Mouse (Mus musculus) G1E (cell line): Measurements from ENCODE around the gene Actr8. TPM values are rescaled to one million over a fixed set of nuclear protein-coding genes. Genes with fewer than 3 reads are reported as not detected.
A peak's percentile ranks its signal among the peaks of the same experiment; 100 is the strongest.

Source experiments
- ATAC-seq: 2 replicates; pipeline ENCODE4 v1.8.0; 2016; ENCODE audit warnings: mild to moderate bottlenecking; ENCODE audit not compliant: insufficient number of reproducible peaks, poor library complexity, low FRiP score, severe bottlenecking; ENCODE audit errors: extremely low read depth
- DNase-seq: peaks from one replicate; pipeline ENCODE4 v3.0.0; 2012; ENCODE audit warnings: low spot score
- H3K27me3 ChIP-seq: 2 replicates; pipeline ENCODE4 v1.6.1; 2012; ENCODE audit warnings: mild to moderate bottlenecking, low read length, inconsistent platforms; ENCODE audit not compliant: insufficient read depth
- H3K36me3 ChIP-seq: replicated peaks from 2 replicates; pipeline ENCODE3; 2012; ENCODE audit warnings: mild to moderate bottlenecking, inconsistent platforms
- H3K4me1 ChIP-seq: 2 replicates; pipeline ENCODE4 v1.6.1; 2012; ENCODE audit warnings: low read depth, low read length, inconsistent platforms, mixed read lengths; ENCODE audit not compliant: insufficient read depth
- H3K4me3 ChIP-seq: 2 replicates; pipeline ENCODE4 v1.5.1; 2012; ENCODE audit warnings: low read depth, mild to moderate bottlenecking, inconsistent platforms, low read length, moderate library complexity, mixed read lengths
- H3K9me3 ChIP-seq: replicated peaks from 2 replicates; pipeline ENCODE4 v1.6.1; 2012; ENCODE audit warnings: inconsistent platforms
- CTCF ChIP-seq: IDR thresholded peaks from 2 replicates; pipeline ENCODE4 v1.5.1; 2012; ENCODE audit warnings: low read depth, low read length, inconsistent platforms, mixed read lengths
- GATA1 ChIP-seq: IDR thresholded peaks from 2 replicates; pipeline ENCODE4 v1.6.1; 2012; ENCODE audit warnings: borderline replicate concordance, low read length, inconsistent platforms, mixed read lengths
- GATA2 ChIP-seq: IDR thresholded peaks from 2 replicates; pipeline ENCODE4 v1.6.1; 2012; ENCODE audit warnings: low read depth, low read length, inconsistent platforms, borderline replicate concordance
- POLR2AphosphoS5 ChIP-seq: IDR thresholded peaks from 2 replicates; pipeline ENCODE4 v1.6.1; 2012; ENCODE audit warnings: low read depth, low read length, inconsistent platforms; ENCODE audit not compliant: insufficient replicate concordance
- TAL1 ChIP-seq: conservative IDR thresholded peaks from 2 replicates; pipeline ENCODE4 v1.6.1; 2012; ENCODE audit warnings: low read depth, low read length, inconsistent platforms, mixed read lengths
- polyA plus RNA-seq: library from polyadenylated mRNA; stranded (reverse); fragments of >175 nt; gene quantifications from 2 replicates; pipeline ENCODE4 v1.2.3, GENCODE M21; 2012
- total RNA-seq, 2 experiments: library from RNA; stranded (forward) in 1 of 2; stranded (reverse) in 1 of 2; fragments of 200-1000 nt in 1 of 2; fragments of >200 nt in 1 of 2; fragmentation: Nextera tagmentation in 1 of 2; gene quantifications; 2 replicates each; pipeline ENCODE4 v1.2.3; 2014 to 2017

The Actr8 gene
- total RNA-seq (2014; fragmentation: Nextera tagmentation) (39.9 and 46.2 TPM in 2 replicates), total RNA-seq (2017) (45.8 and 53.0 TPM in 2 replicates), polyA plus RNA-seq (34.9 and 39.0 TPM in 2 replicates)

- no peak for TF ChIP-seq GATA2
- TF ChIP-seq GATA1 = no peak
- TF ChIP-seq TAL1 = no peak
- no peak for TF ChIP-seq POLR2AphosphoS5
- no peak for TF ChIP-seq CTCF
- Histone ChIP-seq H3K27me3 (no peaks in the 10 kb centered on the region), H3K36me3 (peaks cover 71% of the 10 kb centered on the region), H3K4me3 (peak within 1 kb of the TSS; percentile 96), H3K4me1 (peaks cover 22% of the 10 kb centered on the region), H3K9me3 (no peaks in the 10 kb centered on the region)
- ATAC-seq (peak; percentile 93), DNase-seq (peak; percentile 84)
Observed at GRCm38 (mm10) chr14:29978254-29979204, at the start of gene Actr8. TSS of gene Actr8 (plus strand) at chr14:29978337.

GRCm38 (mm10) chr14:29928966-29929365 lies 49.2 kb upstream of the Actr8 start:
- ATAC-seq = no peak
- H3K4me1 ChIP-seq = no peaks in the 10 kb centered on the region
- H3K9me3 ChIP-seq = no peaks in the 10 kb centered on the region
- TF ChIP-seq CTCF = no peak
- no peak for TF ChIP-seq GATA1
- TF ChIP-seq GATA2 = no peak
- TF ChIP-seq POLR2AphosphoS5 = no peak
- TF ChIP-seq TAL1 = no peak
- H3K36me3 ChIP-seq = no peaks in the 10 kb centered on the region
- DNase-seq = no peak
- H3K4me3 ChIP-seq = no peak overlapping the region
- no peaks in the 10 kb centered on the region for H3K27me3 ChIP-seq

- Histone ChIP-seq H3K9me3 (no peaks in the 10 kb centered on the region), H3K27me3 (no peaks in the 10 kb centered on the region), H3K4me3 (no peak overlapping the region), H3K4me1 (peaks cover 7% of the 10 kb centered on the region), H3K36me3 (no peaks in the 10 kb centered on the region)
- no peak for DNase-seq
- TF ChIP-seq GATA2 = no peak
- TF ChIP-seq GATA1 = no peak
- no peak for TF ChIP-seq CTCF
- no peak for TF ChIP-seq POLR2AphosphoS5
- no peak for TF ChIP-seq TAL1
- ATAC-seq = no peak
Observed at GRCm38 (mm10) chr14:29935516-29935915, 42.6 kb upstream of the Actr8 start.

GRCm38 (mm10) chr14:29937466-29937865 lies 40.7 kb upstream of the Actr8 start:
- ATAC-seq (no peak), DNase-seq (no peak)
- no peak for TF ChIP-seq GATA2
- no peak for TF ChIP-seq TAL1
- TF ChIP-seq CTCF = no peak
- no peak for TF ChIP-seq POLR2AphosphoS5

GRCm38 (mm10) chr14:29939600-29940312 lies 38.4 kb upstream of the Actr8 start:
- no peak overlapping the region for H3K4me3 ChIP-seq
- DNase-seq (no peak), ATAC-seq (no peak)
- H3K4me1 ChIP-seq = peaks cover 7% of the 10 kb centered on the region
- no peak for TF ChIP-seq POLR2AphosphoS5
- no peak for TF ChIP-seq TAL1
- TF ChIP-seq CTCF = no peak
- no peak for TF ChIP-seq GATA1
- no peak for TF ChIP-seq GATA2
- H3K9me3 ChIP-seq = no peaks in the 10 kb centered on the region
- H3K36me3 ChIP-seq = no peaks in the 10 kb centered on the region
- no peaks in the 10 kb centered on the region for H3K27me3 ChIP-seq

More at GRCm38 (mm10) chr14:29937466-29937865, 40.7 kb upstream of the Actr8 start:
- no peaks in the 10 kb centered on the region for H3K27me3 ChIP-seq
- no peak overlapping the region for H3K4me3 ChIP-seq
- peaks cover 7% of the 10 kb centered on the region for H3K4me1 ChIP-seq
- H3K9me3 ChIP-seq = no peaks in the 10 kb centered on the region
- no peaks in the 10 kb centered on the region for H3K36me3 ChIP-seq

- peaks cover 7% of the 10 kb centered on the region for H3K4me1 ChIP-seq
- DNase-seq (no peak), ATAC-seq (peak; percentile 81)
- no peak overlapping the region for H3K4me3 ChIP-seq
- no peaks in the 10 kb centered on the region for H3K36me3 ChIP-seq
- TF ChIP-seq TAL1 (no peak), GATA1 (no peak), CTCF (no peak), POLR2AphosphoS5 (no peak), GATA2 (no peak)
- H3K9me3 ChIP-seq = no peaks in the 10 kb centered on the region
- H3K27me3 ChIP-seq = no peaks in the 10 kb centered on the region
Observed at GRCm38 (mm10) chr14:29940313-29940812, 37.8 kb upstream of the Actr8 start.
